Mouse (Mus musculus) hindbrain, embryonic 13.5 days (tissue): Measurements from ENCODE around the gene Med15. TPM values are rescaled to one million over a fixed set of nuclear protein-coding genes. Genes with fewer than 3 reads are reported as not detected.

ENCODE experiments used
- ATAC-seq: fragments of 200-750 bp; cut with Nextera tagmentation; 2 replicates; pipeline ENCODE4 v1.8.0; 2017; ENCODE audit warnings: moderate TSS enrichment; ENCODE audit not compliant: low FRiP score
- H3K27ac ChIP-seq: fragments of 300-500 bp; sonication (generic); 2 replicates; pipeline ENCODE4 v1.5.1; 2015; ENCODE audit warnings: inconsistent platforms, mild to moderate bottlenecking, moderate library complexity
- H3K27me3 ChIP-seq: fragments of 300-500 bp; sonication (generic); 2 replicates; pipeline ENCODE4 v1.6.1; 2015; ENCODE audit warnings: mild to moderate bottlenecking, inconsistent platforms
- H3K36me3 ChIP-seq: fragments of 300-500 bp; sonication (generic); 2 replicates; pipeline ENCODE4 v1.6.1; 2015; ENCODE audit warnings: mild to moderate bottlenecking, inconsistent platforms
- H3K4me1 ChIP-seq: fragments of 300-500 bp; sonication (generic); replicated peaks from 2 replicates; pipeline ENCODE4 v1.6.1; 2015; ENCODE audit warnings: inconsistent platforms
- H3K4me2 ChIP-seq: fragments of 300-500 bp; sonication (generic); 2 replicates; pipeline ENCODE4 v1.6.1; 2015; ENCODE audit warnings: inconsistent platforms, mild to moderate bottlenecking, moderate library complexity
- H3K4me3 ChIP-seq: fragments of 300-500 bp; sonication (generic); 2 replicates; pipeline ENCODE4 v1.5.1; 2015; ENCODE audit warnings: mild to moderate bottlenecking, inconsistent platforms
- H3K9ac ChIP-seq: fragments of 300-500 bp; sonication (generic); 2 replicates; pipeline ENCODE4 v1.6.1; 2015; ENCODE audit warnings: mild to moderate bottlenecking, inconsistent platforms
- H3K9me3 ChIP-seq: fragments of 300-500 bp; sonication (generic); 2 replicates; pipeline ENCODE4 v1.6.1; 2016; ENCODE audit warnings: inconsistent platforms
- WGBS: fragments of 180-500 bp; shearing (Covaris S2); methylation state at CpG from one replicate; pipeline ENCODE4 v1.1.7; 2015; 5-methylcytosine and 5-hydroxymethylcytosine counted together
- polyA plus RNA-seq: library from polyadenylated mRNA; unstranded; fragments of >200 nt; fragmentation: Nextera tagmentation; extraction: Ambion mirVana; gene quantifications from 2 replicates; pipeline ENCODE4 v1.2.1, GENCODE M21; 2015

Gene Med15
- polyA plus RNA-seq, 1 experiment from 2014 or later = 48.7 TPM

- Histone ChIP-seq H3K4me3 (no peak overlapping the region), H3K36me3 (no peaks in the 10 kb centered on the region), H3K27me3 (no peaks in the 10 kb centered on the region), H3K9me3 (no peaks in the 10 kb centered on the region), H3K27ac (no peak overlapping the region), H3K9ac (no peak overlapping the region), H3K4me1 (no peaks in the 10 kb centered on the region), H3K4me2 (no peak overlapping the region)
- ATAC-seq = no peak
Measured at GRCm38 (mm10) chr16:17729974-17730373, 2.7 kb downstream of the Med15 start.

- Histone ChIP-seq H3K4me2 (0 out of 2 replicates have a peak overlapping the region, but pooled peaks have one; percentile 23), H3K36me3 (no peaks in the 10 kb centered on the region), H3K4me1 (no peaks in the 10 kb centered on the region), H3K9ac (no peak overlapping the region), H3K9me3 (no peaks in the 10 kb centered on the region), H3K27ac (no peak overlapping the region), H3K27me3 (no peaks in the 10 kb centered on the region), H3K4me3 (no peak overlapping the region)
- no peak for ATAC-seq
- WGBS = 23% methylated on average over 5 of the region's 5 CpGs
Measured at GRCm38 (mm10) chr16:17727179-17727861, 5.4 kb downstream of the Med15 start.

DNA sequence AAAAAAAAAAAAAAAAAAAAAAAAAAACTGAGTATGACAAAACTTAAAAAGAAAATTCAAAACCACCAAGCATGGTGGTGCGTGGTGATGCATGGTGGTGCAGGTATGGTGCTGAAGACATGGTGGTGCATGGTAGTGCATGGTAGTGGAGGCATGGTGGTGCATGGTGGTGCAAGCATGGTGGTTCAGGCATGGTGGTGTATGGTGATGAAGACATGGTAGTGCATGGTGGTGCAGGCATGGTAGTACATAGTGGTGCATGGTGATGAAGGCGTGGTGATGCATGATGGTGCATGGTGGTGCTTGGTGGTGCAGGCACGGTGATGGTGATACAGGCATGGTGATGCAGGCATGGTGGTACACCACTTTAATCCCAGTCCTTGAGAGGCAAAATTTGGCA lies 8.2 kb downstream of the Med15 start:
- Histone ChIP-seq H3K4me2 (no peak overlapping the region), H3K4me1 (peaks cover 19% of the 10 kb centered on the region), H3K4me3 (no peak overlapping the region), H3K27me3 (no peaks in the 10 kb centered on the region), H3K36me3 (no peaks in the 10 kb centered on the region), H3K9ac (no peak overlapping the region), H3K27ac (no peak overlapping the region), H3K9me3 (no peaks in the 10 kb centered on the region)
- no peak for ATAC-seq
- 95% methylated on average over 3 of the region's 3 CpGs for WGBS

DNA sequence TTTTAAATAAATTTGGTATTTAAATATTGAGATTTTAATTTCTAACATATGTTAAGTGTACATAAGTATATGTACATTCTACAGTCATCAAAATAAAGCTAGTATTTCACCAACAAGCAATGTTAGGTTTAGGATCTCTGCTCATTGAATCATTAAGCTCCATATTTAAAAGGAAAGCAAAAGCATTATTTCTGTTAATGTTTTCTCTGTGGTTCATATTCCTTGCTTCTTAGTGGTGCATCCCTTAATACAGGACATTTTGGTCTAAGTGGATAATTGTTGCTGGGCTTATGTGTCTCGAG lies 9.4 kb downstream of the Med15 start:
- WGBS = 93% methylated on average over 1 of the region's 1 CpGs
- H3K36me3 ChIP-seq = no peaks in the 10 kb centered on the region
- H3K4me3 ChIP-seq = no peak overlapping the region
- no peaks in the 10 kb centered on the region for H3K27me3 ChIP-seq
- peaks cover 19% of the 10 kb centered on the region for H3K4me1 ChIP-seq
- peak overlapping the region; percentile 95; the same call in 1 of the 2 replicates for H3K4me2 ChIP-seq
- ATAC-seq = no peak; the same call in 1 of the 2 replicates
- no peak overlapping the region for H3K27ac ChIP-seq
- no peak overlapping the region for H3K9ac ChIP-seq
- H3K9me3 ChIP-seq = no peaks in the 10 kb centered on the region

- Histone ChIP-seq H3K4me3 (peak overlapping the region; percentile 83), H3K9ac (peak overlapping the region; percentile 93), H3K27ac (peak overlapping the region; percentile 87), H3K4me2 (peak overlapping the region; percentile 95), H3K4me1 (peaks cover 21% of the 10 kb centered on the region), H3K36me3 (no peaks in the 10 kb centered on the region), H3K27me3 (no peaks in the 10 kb centered on the region), H3K9me3 (no peaks in the 10 kb centered on the region)
- WGBS = 2% methylated on average over 44 of the region's 44 CpGs
- peak; percentile 92 for ATAC-seq
Measured at GRCm38 (mm10) chr16:17722461-17723324, 10.0 kb downstream of the Med15 start.

DNA sequence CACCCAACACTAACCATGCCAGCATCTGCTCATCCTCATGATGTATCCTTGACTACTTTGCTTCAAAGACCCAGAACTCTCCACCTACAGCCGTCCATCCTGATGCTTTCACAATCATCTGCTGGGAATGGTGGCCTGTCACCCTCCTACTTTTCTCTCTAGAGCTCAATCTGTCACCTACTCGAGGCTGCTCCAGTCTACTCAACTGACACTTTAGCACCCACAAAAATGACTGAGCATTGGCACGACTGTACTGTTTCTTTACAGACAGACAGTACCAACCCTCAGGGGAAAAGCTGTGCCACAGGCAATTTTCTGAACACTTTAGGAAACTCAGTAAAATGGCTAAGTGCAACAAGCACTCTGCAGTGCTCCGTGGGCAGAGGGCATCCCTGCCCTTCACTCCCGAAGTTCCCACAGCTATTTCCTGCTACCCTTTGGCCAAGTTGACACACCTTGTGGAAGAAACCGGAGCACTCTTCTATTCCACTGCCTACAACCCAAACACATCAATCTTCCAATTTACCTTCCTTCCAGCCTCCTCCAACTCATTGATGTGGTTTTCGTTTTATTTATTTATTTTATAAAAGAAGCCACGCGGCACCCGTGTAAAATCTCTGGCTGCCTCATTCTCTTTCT lies 10.8 kb downstream of the Med15 start:
- 7% methylated on average over 10 of the region's 10 CpGs for WGBS
- Histone ChIP-seq H3K4me2 (peak overlapping the region; percentile 95), H3K36me3 (no peaks in the 10 kb centered on the region), H3K27ac (peak overlapping the region; percentile 87), H3K9ac (peak overlapping the region; percentile 93), H3K4me3 (peak overlapping the region; percentile 83), H3K4me1 (peaks cover 24% of the 10 kb centered on the region), H3K27me3 (no peaks in the 10 kb centered on the region), H3K9me3 (no peaks in the 10 kb centered on the region)
- peak; percentile 24; the same call in 1 of the 2 replicates for ATAC-seq

GRCm38 (mm10) chr16:17721114-17721808 lies 11.4 kb downstream of the Med15 start:
- ATAC-seq = no peak
- Histone ChIP-seq H3K36me3 (no peaks in the 10 kb centered on the region), H3K4me2 (peak overlapping the region; percentile 95), H3K9ac (peak overlapping the region; percentile 93), H3K27me3 (no peaks in the 10 kb centered on the region), H3K4me1 (peaks cover 24% of the 10 kb centered on the region), H3K4me3 (peak overlapping the region; percentile 83), H3K27ac (no peak overlapping the region), H3K9me3 (no peaks in the 10 kb centered on the region)
- WGBS = 77% methylated on average over 9 of the region's 9 CpGs

- H3K4me3 ChIP-seq = no peak overlapping the region
- 94% methylated on average over 1 of the region's 1 CpGs for WGBS
- no peaks in the 10 kb centered on the region for H3K9me3 ChIP-seq
- ATAC-seq = no peak
- H3K27me3 ChIP-seq = no peaks in the 10 kb centered on the region
- H3K36me3 ChIP-seq = no peaks in the 10 kb centered on the region
- H3K4me1 ChIP-seq = peaks cover 24% of the 10 kb centered on the region
- no peak overlapping the region for H3K4me2 ChIP-seq
- H3K27ac ChIP-seq = no peak overlapping the region
- no peak overlapping the region for H3K9ac ChIP-seq
Measured at GRCm38 (mm10) chr16:17717791-17718190, 14.9 kb downstream of the Med15 start.

GRCm38 (mm10) chr16:17707541-17707940 lies 25.1 kb downstream of the Med15 start:
- H3K27me3 ChIP-seq = no peaks in the 10 kb centered on the region
- 91% methylated on average over 1 of the region's 1 CpGs for WGBS
- no peak overlapping the region for H3K9ac ChIP-seq
- no peak overlapping the region for H3K4me2 ChIP-seq
- H3K4me3 ChIP-seq = no peak overlapping the region
- H3K4me1 ChIP-seq = no peaks in the 10 kb centered on the region
- ATAC-seq = no peak
- H3K9me3 ChIP-seq = no peaks in the 10 kb centered on the region
- no peak overlapping the region for H3K27ac ChIP-seq
- H3K36me3 ChIP-seq = peaks cover 7% of the 10 kb centered on the region

GRCm38 (mm10) chr16:17701043-17701405 lies 31.7 kb downstream of the Med15 start:
- Histone ChIP-seq H3K4me2 (no peak overlapping the region), H3K27ac (no peak overlapping the region), H3K9me3 (no peaks in the 10 kb centered on the region), H3K4me3 (no peak overlapping the region), H3K36me3 (peaks cover 45% of the 10 kb centered on the region), H3K9ac (no peak overlapping the region), H3K27me3 (no peaks in the 10 kb centered on the region), H3K4me1 (no peaks in the 10 kb centered on the region)
- no peak for ATAC-seq
- WGBS = 95% methylated on average over 2 of the region's 2 CpGs

DNA sequence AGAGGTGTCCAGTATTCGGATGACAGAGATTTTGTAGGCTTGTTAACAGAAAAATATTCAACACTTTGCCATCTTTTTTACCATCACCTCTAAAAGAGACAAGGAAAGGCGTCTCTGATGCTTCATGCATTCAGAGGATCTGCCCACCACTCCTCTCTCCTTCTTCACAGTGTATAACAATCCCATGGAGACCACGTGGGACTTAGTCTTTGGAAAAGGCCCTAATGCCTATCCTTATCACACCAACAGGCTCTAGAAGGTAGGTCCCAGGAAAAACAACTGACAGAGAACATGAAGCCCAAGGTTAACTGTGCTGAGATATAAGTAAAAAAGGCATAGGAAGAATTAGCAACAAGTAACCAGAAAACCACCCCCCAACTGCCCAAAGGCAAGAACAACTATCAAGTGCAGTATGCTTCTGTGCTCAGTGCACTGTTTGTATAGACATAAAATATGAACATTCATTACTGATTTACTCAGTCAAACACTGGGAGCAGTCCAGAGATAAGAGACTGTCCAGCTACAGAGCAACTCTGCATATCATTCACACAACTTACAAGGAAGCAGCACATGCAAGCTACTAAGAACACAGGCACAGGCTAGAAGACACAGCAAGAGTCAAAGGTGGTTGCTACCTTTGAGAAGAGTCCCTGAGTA lies 32.2 kb downstream of the Med15 start:
- 89% methylated on average over 3 of the region's 3 CpGs for WGBS
- no peak for ATAC-seq

DNA sequence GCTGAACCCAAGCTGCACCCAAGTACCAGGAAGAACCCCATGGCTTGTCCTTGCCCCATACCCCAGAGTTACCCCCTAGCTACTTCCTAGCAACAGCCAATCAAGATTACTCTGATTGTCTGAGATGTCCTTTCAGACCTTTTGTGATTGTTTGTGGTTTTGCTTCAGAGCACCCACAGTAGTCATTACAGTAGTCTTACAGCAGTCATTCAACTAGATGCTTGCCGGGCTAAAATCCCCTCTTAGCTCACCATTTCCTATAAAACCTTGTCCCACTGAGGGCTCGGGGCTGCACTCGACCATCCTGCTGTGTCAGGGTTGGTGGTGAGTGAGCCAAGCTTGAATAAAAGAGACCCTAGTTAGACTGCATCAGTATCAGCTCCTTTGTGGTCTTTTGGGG lies 37.8 kb downstream of the Med15 start:
- no peak for ATAC-seq
- no peak overlapping the region for H3K9ac ChIP-seq
- H3K36me3 ChIP-seq = peaks cover 54% of the 10 kb centered on the region
- no peaks in the 10 kb centered on the region for H3K4me1 ChIP-seq
- H3K4me2 ChIP-seq = no peak overlapping the region
- WGBS = 92% methylated on average over 3 of the region's 3 CpGs
- no peaks in the 10 kb centered on the region for H3K27me3 ChIP-seq
- no peaks in the 10 kb centered on the region for H3K9me3 ChIP-seq
- no peak overlapping the region for H3K27ac ChIP-seq
- no peak overlapping the region for H3K4me3 ChIP-seq

More for the DNA sequence above, 32.2 kb downstream of the Med15 start:
- H3K4me2 ChIP-seq = no peak overlapping the region
- H3K9me3 ChIP-seq = no peaks in the 10 kb centered on the region
- no peak overlapping the region for H3K27ac ChIP-seq
- H3K4me3 ChIP-seq = no peak overlapping the region
- no peaks in the 10 kb centered on the region for H3K4me1 ChIP-seq
- no peak overlapping the region for H3K9ac ChIP-seq
- H3K36me3 ChIP-seq = peaks cover 48% of the 10 kb centered on the region
- no peaks in the 10 kb centered on the region for H3K27me3 ChIP-seq
